Comparison of ENCODE assay signal across 10 mouse cellular contexts in genomic region chr5:43048196-43049050, GRCm38 (mm10).
DNase-seq lines count a peak whose midpoint lies in the region; ATAC-seq lines count a peak whose summit lies in the region.
"Had no signal": no experiment of that assay in that cellular context is flagged by ENCODE, and none has a peak within 500 bp of the region (broad histone marks: within the 10 kb centered on the region; RNA-seq: fewer than 3 reads in every experiment).

No protein-coding gene starts in this region.

- H3K4me1 ChIP-seq in liver, embryonic 16.5 days (ENCODE audit: control insufficient read depth, low read depth, low read length): no peaks in the 10 kb centered on the region
- H3K4me1 ChIP-seq in liver, embryonic 11.5 days (replicated peaks; ENCODE audit: control insufficient read depth, insufficient read depth, low read length): no peaks in the 10 kb centered on the region
- H3K4me1 ChIP-seq in heart, embryonic 13.5 days: peaks cover 19% of the 10 kb centered on the region
- H3K4me1 ChIP-seq in midbrain, embryonic 13.5 days (replicated peaks): no peaks in the 10 kb centered on the region

- peak; percentile 41; the same call in 1 of the 2 replicates for ATAC-seq in liver, embryonic 16.5 days (ENCODE audit: low read depth)
- ATAC-seq in liver, embryonic 11.5 days (replicated peaks; ENCODE audit: low FRiP score): no peak
- no peak for ATAC-seq in heart, embryonic 13.5 days (ENCODE audit: extremely low read depth, insufficient number of reproducible peaks, low FRiP score, low TSS enrichment)
- peak; percentile 73 for ATAC-seq in neutrophil, adult 5-6 weeks (ENCODE audit: extremely low read depth, insufficient number of reproducible peaks, low FRiP score, poor library complexity, severe bottlenecking)
- no peak for ATAC-seq in inflammation-experienced regulatory T-cells, adult 6 months
- no peak for ATAC-seq in midbrain, embryonic 13.5 days

- WGBS in liver, embryonic 16.5 days (ENCODE audit: insufficient replicate concordance): 35% methylated on average over 8 of the region's 8 CpGs
- WGBS in liver, embryonic 11.5 days: 54% methylated on average over 8 of the region's 8 CpGs
- 38% methylated on average over 8 of the region's 8 CpGs for WGBS in heart, embryonic 13.5 days
- 73% methylated on average over 8 of the region's 8 CpGs for WGBS in midbrain, embryonic 13.5 days

- no peaks in the 10 kb centered on the region for H3K36me3 ChIP-seq in liver, embryonic 16.5 days (ENCODE audit: control insufficient read depth, insufficient read depth)
- no peaks in the 10 kb centered on the region for H3K36me3 ChIP-seq in liver, embryonic 11.5 days (ENCODE audit: control insufficient read depth, insufficient read depth, low read length)
- no peaks in the 10 kb centered on the region for H3K36me3 ChIP-seq in heart, embryonic 13.5 days
- H3K36me3 ChIP-seq in midbrain, embryonic 13.5 days: no peaks in the 10 kb centered on the region

- no peak overlapping the region for H3K9ac ChIP-seq in liver, embryonic 16.5 days (ENCODE audit: low read depth, low read length)
- no peak overlapping the region for H3K9ac ChIP-seq in liver, embryonic 11.5 days (ENCODE audit: low read depth, low read length)
- no peak overlapping the region for H3K9ac ChIP-seq in heart, embryonic 13.5 days
- no peak overlapping the region for H3K9ac ChIP-seq in midbrain, embryonic 13.5 days (replicated peaks)

- no peak for DNase-seq in liver, embryonic 11.5 days (ENCODE audit: low spot score)
- peak; percentile 49 for DNase-seq in cerebellum, adult 11-12 months
- no peak for DNase-seq in urinary bladder, postnatal 25 days (ENCODE audit: low spot score)
- DNase-seq: layer of hippocampus, postnatal 36 days; thymus, adult 18-20 months had no signal

- no peak overlapping the region for H3K4me2 ChIP-seq in liver, embryonic 16.5 days (ENCODE audit: low read depth, low read length)
- no peak overlapping the region for H3K4me2 ChIP-seq in liver, embryonic 11.5 days
- 0 out of 2 replicates have a peak overlapping the region, but pooled peaks have one; percentile 4 for H3K4me2 ChIP-seq in heart, embryonic 13.5 days
- H3K4me2 ChIP-seq in midbrain, embryonic 13.5 days (replicated peaks): no peak overlapping the region

- no peak overlapping the region for H3K4me3 ChIP-seq in liver, embryonic 16.5 days (ENCODE audit: low read depth, low read length)
- H3K4me3 ChIP-seq in liver, embryonic 11.5 days (ENCODE audit: low read depth, low read length): no peak overlapping the region
- no peak overlapping the region for H3K4me3 ChIP-seq in heart, embryonic 13.5 days
- no peak overlapping the region for H3K4me3 ChIP-seq in midbrain, embryonic 13.5 days (replicated peaks)

- H3K27me3 ChIP-seq in liver, embryonic 16.5 days (ENCODE audit: control insufficient read depth, insufficient read depth, low read depth, low read length): no peaks in the 10 kb centered on the region
- H3K27me3 ChIP-seq in liver, embryonic 11.5 days (replicated peaks; ENCODE audit: control insufficient read depth, insufficient read depth, low read length): no peaks in the 10 kb centered on the region
- H3K27me3 ChIP-seq in heart, embryonic 13.5 days (replicated peaks): no peaks in the 10 kb centered on the region
- H3K27me3 ChIP-seq in midbrain, embryonic 13.5 days: no peaks in the 10 kb centered on the region

- no peak overlapping the region for H3K27ac ChIP-seq in liver, embryonic 16.5 days (ENCODE audit: low read length)
- H3K27ac ChIP-seq in liver, embryonic 11.5 days (ENCODE audit: low read depth, low read length): no peak overlapping the region
- H3K27ac ChIP-seq in heart, embryonic 13.5 days (replicated peaks): peak overlapping the region; percentile 84
- no peak overlapping the region for H3K27ac ChIP-seq in midbrain, embryonic 13.5 days

- no peaks in the 10 kb centered on the region for H3K9me3 ChIP-seq in liver, embryonic 16.5 days (replicated peaks; ENCODE audit: control insufficient read depth, low read length)
- no peaks in the 10 kb centered on the region for H3K9me3 ChIP-seq in liver, embryonic 11.5 days (ENCODE audit: control insufficient read depth, low read length)
- no peaks in the 10 kb centered on the region for H3K9me3 ChIP-seq in heart, embryonic 13.5 days
- H3K9me3 ChIP-seq in midbrain, embryonic 13.5 days: no peaks in the 10 kb centered on the region

Comparison
In these comparisons a context has a peak if more than half of its experiments do, and no peak if none do; other contexts are left out.
1. ATAC-seq: peak in liver, embryonic 16.5 days (single experiment) and neutrophil, adult 5-6 weeks (single experiment); none in liver, embryonic 11.5 days (single experiment), heart, embryonic 13.5 days (single experiment), inflammation-experienced regulatory T-cells, adult 6 months (single experiment) and midbrain, embryonic 13.5 days (single experiment).